In the genomic region with DNA sequence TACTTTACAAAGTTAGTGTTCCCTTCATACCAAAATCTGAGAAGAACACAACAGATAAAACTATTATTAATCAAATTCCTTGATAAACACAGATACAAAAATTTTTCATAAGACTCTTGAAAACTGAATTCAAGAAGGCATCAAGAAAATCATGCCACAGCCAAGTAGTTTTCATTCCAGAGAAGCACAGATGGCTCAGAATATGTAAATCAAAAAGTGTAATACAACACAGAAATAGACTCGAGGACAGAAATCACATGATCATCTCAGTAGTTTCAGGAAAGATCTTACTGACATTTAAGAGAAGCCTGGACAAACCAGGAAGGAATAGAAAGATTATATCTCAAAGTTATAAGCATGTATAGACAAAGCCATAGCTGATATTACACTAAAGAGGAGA, we compare ENCODE assay signal across 28 mouse cellular contexts.
"Had no signal": no experiment of that assay in that cellular context is flagged by ENCODE, and none has a peak within 500 bp of the region (broad histone marks: within the 10 kb centered on the region; RNA-seq: fewer than 3 reads in every experiment).

No protein-coding gene starts in this region.

- H3K27ac ChIP-seq: gastrocnemius, adult 2 months; heart, adult 2 months; heart, embryonic 13.5 days; heart, embryonic 15.5 days; hindbrain, embryonic 13.5 days; hindbrain, embryonic 15.5 days; hindbrain, postnatal 0 days; kidney, embryonic 15.5 days; kidney, postnatal 0 days; limb, embryonic 13.5 days; limb, embryonic 15.5 days; liver, embryonic 12.5 days; liver, embryonic 14.5 days had no signal

- H3K4me2 ChIP-seq: heart, embryonic 11.5 days; heart, embryonic 13.5 days; heart, embryonic 15.5 days; hindbrain, embryonic 13.5 days; hindbrain, embryonic 15.5 days; kidney, embryonic 15.5 days; limb, embryonic 13.5 days; limb, embryonic 15.5 days; liver, embryonic 12.5 days had no signal

- H3K4me3 ChIP-seq: gastrocnemius, adult 2 months; heart, adult 2 months; heart, embryonic 13.5 days; heart, embryonic 15.5 days; hindbrain, embryonic 13.5 days; hindbrain, embryonic 15.5 days; kidney, embryonic 15.5 days; limb, embryonic 13.5 days; limb, embryonic 15.5 days; liver, embryonic 12.5 days had no signal

- H3K9me3 ChIP-seq: heart, embryonic 13.5 days; heart, embryonic 15.5 days; hindbrain, embryonic 13.5 days; hindbrain, embryonic 15.5 days; kidney, embryonic 15.5 days; limb, embryonic 15.5 days; liver, embryonic 12.5 days had no signal

- H3K4me1 ChIP-seq: hindbrain, embryonic 13.5 days; hindbrain, embryonic 15.5 days; limb, embryonic 13.5 days; limb, embryonic 15.5 days; liver, embryonic 12.5 days had no signal

- H3K27me3 ChIP-seq: heart, embryonic 13.5 days; heart, embryonic 15.5 days; hindbrain, embryonic 13.5 days; hindbrain, embryonic 15.5 days; kidney, embryonic 15.5 days; limb, embryonic 13.5 days; limb, embryonic 15.5 days; liver, embryonic 12.5 days had no signal

- DNase-seq: gastrocnemius, adult 2 months; gastrocnemius, postnatal 10 days; gastrocnemius, postnatal 25 days; heart, adult 11 months; heart, adult 2 months; heart, postnatal 14 days; heart, postnatal 36 days; kidney, adult 11 months; kidney, adult 2 months; kidney, adult 9 months; kidney, postnatal 14 days; kidney, postnatal 36 days; layer of hippocampus, adult 9-11 months; layer of hippocampus, postnatal 36 days; left cerebral cortex, postnatal 4 days had no signal

- H3K9ac ChIP-seq: heart, embryonic 13.5 days; heart, embryonic 15.5 days; hindbrain, embryonic 13.5 days; hindbrain, embryonic 15.5 days; kidney, embryonic 15.5 days; limb, embryonic 13.5 days; limb, embryonic 15.5 days; liver, embryonic 12.5 days; liver, embryonic 14.5 days had no signal

- ATAC-seq: hindbrain, postnatal 0 days; intestine, embryonic 16.5 days; liver, embryonic 12.5 days had no signal

- H3K36me3 ChIP-seq: heart, embryonic 13.5 days; heart, embryonic 15.5 days; hindbrain, embryonic 13.5 days; hindbrain, embryonic 15.5 days; kidney, embryonic 15.5 days; limb, embryonic 13.5 days; limb, embryonic 15.5 days; liver, embryonic 12.5 days had no signal
